Mouse (Mus musculus): ENCODE data around the gene Fcgrt.

DNA sequence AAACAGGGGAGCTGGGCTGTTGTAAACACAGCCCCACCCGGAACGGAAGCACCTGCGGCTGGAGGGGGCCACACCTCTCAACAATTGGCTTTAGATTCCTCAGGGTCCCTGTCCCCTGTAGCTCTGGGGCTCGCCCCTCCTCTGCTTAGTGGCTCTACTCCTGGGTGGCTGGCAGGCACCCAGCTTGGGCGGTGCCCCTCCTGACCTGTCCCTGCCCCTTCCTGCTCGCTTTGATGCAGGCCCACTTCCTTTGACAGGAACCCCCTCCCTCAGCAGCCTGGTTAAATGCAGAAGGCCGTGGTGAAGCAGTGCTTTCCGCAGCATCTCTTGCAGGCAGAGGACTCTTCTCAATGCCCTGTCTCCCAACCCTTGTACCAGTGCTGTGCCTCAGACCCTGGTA lies 17.8 kb upstream of the Fcgrt start:
- TF ChIP-seq CTCF (IDR thresholded peaks at IDR 0.05; ENCODE audit: insufficient read depth, low read length) (no peak), POLR2A (IDR thresholded peaks at IDR 0.05; ENCODE audit: borderline replicate concordance, extremely low read depth, low read depth, low read length) (peak; percentile 70; the same call in 1 of the 2 replicates)
